Mouse (Mus musculus) limb, embryonic 14.5 days (tissue): ENCODE measurements at regions not wholly inside any gene's neighbourhood (a gene's known extent, or its start where the extent isn't known, plus 50 kb on each side); places are given as distances from the start of the nearest gene placed in this dataset.

ENCODE experiments used
- ATAC-seq: fragments of 200-750 bp; cut with Nextera tagmentation; 2 replicates; pipeline ENCODE4 v1.8.0; 2017; ENCODE audit warnings: low read depth, moderate number of reproducible peaks, moderate TSS enrichment; ENCODE audit not compliant: low FRiP score
- DNase-seq: peaks from one replicate; pipeline ENCODE4 v3.0.0-alpha.2; 2015; ENCODE audit warnings: low spot score
- H3K27ac ChIP-seq: fragments of 300-500 bp; sonication (generic); replicated peaks from 2 replicates; pipeline ENCODE4 v1.5.1; 2014; ENCODE audit warnings: low read depth, mild to moderate bottlenecking, low read length, moderate library complexity, mixed read lengths
- H3K27me3 ChIP-seq: fragments of 300-500 bp; sonication (generic); 2 replicates; pipeline ENCODE4 v1.6.1; 2014; ENCODE audit warnings: low read length, mixed read lengths; ENCODE audit not compliant: control insufficient read depth, insufficient read depth
- H3K36me3 ChIP-seq: fragments of 300-500 bp; sonication (generic); 2 replicates; pipeline ENCODE4 v1.6.1; 2014; ENCODE audit warnings: mild to moderate bottlenecking, low read length, moderate library complexity, mixed read lengths; ENCODE audit not compliant: control insufficient read depth, insufficient read depth
- H3K4me1 ChIP-seq: fragments of 300-500 bp; sonication (generic); 2 replicates; pipeline ENCODE4 v1.6.1; 2014; ENCODE audit warnings: antibody characterized with exemption, low read length, mixed read lengths; ENCODE audit not compliant: control insufficient read depth, insufficient read depth
- H3K4me2 ChIP-seq: fragments of 300-500 bp; sonication (generic); replicated peaks from 2 replicates; pipeline ENCODE4 v1.6.1; 2014; ENCODE audit warnings: low read depth, mild to moderate bottlenecking, low read length, moderate library complexity; ENCODE audit not compliant: severe bottlenecking
- H3K4me3 ChIP-seq: fragments of 300-500 bp; sonication (generic); replicated peaks from 2 replicates; pipeline ENCODE4 v1.5.1; 2014; ENCODE audit warnings: low read length
- H3K9ac ChIP-seq: fragments of 300-500 bp; sonication (generic); 2 replicates; pipeline ENCODE4 v1.6.1; 2014; ENCODE audit warnings: mild to moderate bottlenecking, low read depth, low read length, moderate library complexity; ENCODE audit not compliant: severe bottlenecking
- H3K9me3 ChIP-seq: fragments of 300-500 bp; sonication (generic); 2 replicates; pipeline ENCODE4 v1.6.1; 2016; ENCODE audit warnings: low read length; ENCODE audit not compliant: control insufficient read depth
- POLR2A ChIP-seq: fragments of 200-500 bp; IDR thresholded peaks from 2 replicates; pipeline ENCODE4 v1.8.0; 2012; ENCODE audit warnings: inconsistent platforms, mild to moderate bottlenecking, moderate library complexity, borderline replicate concordance; ENCODE audit not compliant: insufficient read depth, insufficient read length; ENCODE audit errors: extremely low read depth
- WGBS: fragments of 180-500 bp; shearing (Covaris S2); extraction: QIAGEN DNeasy Blood & Tissue Kit; methylation state at CpG from one replicate; pipeline ENCODE4 v1.1.7; 2014; 5-methylcytosine and 5-hydroxymethylcytosine counted together

GRCm38 (mm10) chr9:120654736-120655135, 83.5 kb downstream of the Rpl14 start:
- Histone ChIP-seq H3K27me3 (no peaks in the 10 kb centered on the region), H3K4me3 (no peak overlapping the region), H3K36me3 (no peaks in the 10 kb centered on the region), H3K4me2 (no peak overlapping the region), H3K9me3 (no peaks in the 10 kb centered on the region), H3K9ac (no peak overlapping the region), H3K4me1 (peaks cover 22% of the 10 kb centered on the region), H3K27ac (no peak overlapping the region)
- DNase-seq (no peak), ATAC-seq (no peak)
- WGBS = 18% methylated on average over 1 of the region's 1 CpGs
- no peak for TF ChIP-seq POLR2A

DNA sequence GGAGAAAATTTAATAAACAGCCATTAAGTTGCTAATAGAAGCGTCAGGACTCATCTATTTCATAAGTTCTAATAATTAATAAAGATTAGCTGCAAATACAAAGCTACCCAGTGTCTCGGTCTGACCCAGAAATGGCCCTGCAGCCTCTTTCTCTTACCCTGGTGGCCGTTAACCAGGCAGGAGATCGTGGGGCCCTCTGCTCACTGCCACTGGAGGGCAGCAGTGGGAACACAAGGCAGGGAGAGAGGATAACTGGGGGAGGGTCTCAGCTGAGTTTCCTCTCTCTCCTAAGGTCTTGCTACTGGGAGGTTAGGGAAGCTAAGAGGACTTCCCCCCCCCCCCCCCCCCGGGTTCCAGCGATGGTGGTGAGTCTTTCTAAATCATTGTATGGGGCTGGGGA, 85.7 kb downstream of the Rpl14 start:
- Histone ChIP-seq H3K4me1 (peaks cover 30% of the 10 kb centered on the region), H3K36me3 (no peaks in the 10 kb centered on the region), H3K27ac (no peak overlapping the region), H3K27me3 (no peaks in the 10 kb centered on the region), H3K9me3 (no peaks in the 10 kb centered on the region), H3K9ac (no peak overlapping the region), H3K4me3 (no peak overlapping the region), H3K4me2 (no peak overlapping the region)
- 18% methylated on average over 5 of the region's 6 CpGs for WGBS
- ATAC-seq (no peak), DNase-seq (no peak)
- no peak for TF ChIP-seq POLR2A

DNA sequence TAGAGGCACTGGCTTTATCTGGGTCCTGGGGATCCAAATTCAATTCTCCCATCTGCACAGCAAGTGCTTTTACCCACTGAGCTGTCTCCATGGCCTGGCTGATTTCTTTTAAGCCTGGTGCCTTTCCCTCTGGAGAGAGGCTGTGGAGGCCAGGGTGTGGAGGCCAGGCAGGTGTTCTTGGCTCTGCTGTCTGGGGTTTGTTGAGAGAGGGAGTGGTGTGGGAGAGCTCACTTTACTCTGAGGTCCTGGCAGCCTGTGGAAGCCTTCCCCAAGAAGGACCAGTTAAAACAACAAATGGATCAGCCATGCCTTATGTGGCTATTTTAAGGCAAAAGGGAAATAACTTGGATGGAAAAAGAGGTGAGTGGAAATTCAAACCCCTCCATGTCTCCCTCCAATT, 86.5 kb downstream of the Rpl14 start:
- H3K4me1 ChIP-seq = peaks cover 30% of the 10 kb centered on the region
- no peaks in the 10 kb centered on the region for H3K36me3 ChIP-seq
- H3K27ac ChIP-seq = peak overlapping the region; percentile 82
- no peak overlapping the region for H3K4me3 ChIP-seq
- H3K27me3 ChIP-seq = no peaks in the 10 kb centered on the region
- DNase-seq (no peak), ATAC-seq (peak; percentile 48; the same call in 1 of the 2 replicates)
- no peak overlapping the region for H3K9ac ChIP-seq
- H3K9me3 ChIP-seq = no peaks in the 10 kb centered on the region
- H3K4me2 ChIP-seq = no peak overlapping the region; the same call in 1 of the 2 replicates
- no peak for TF ChIP-seq POLR2A

DNA sequence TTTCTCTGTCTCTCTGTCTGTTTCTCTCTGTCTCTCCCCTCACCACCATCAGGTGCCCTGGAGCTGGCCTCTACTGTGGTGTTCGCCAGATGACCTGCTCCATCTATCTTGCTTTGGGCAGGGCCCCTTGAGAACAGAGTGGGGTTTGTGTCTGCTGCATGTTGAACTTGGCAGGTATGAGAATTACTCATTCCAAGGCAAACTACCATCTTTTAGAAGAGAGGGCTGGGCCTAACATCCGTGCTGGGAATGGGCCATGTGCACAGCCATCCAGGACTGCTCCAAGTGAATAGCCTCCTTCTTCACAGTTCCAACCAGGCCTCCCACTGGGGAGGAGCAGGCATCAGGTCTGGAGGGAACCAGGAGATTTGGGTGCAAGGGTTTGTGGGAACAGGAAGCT, 87.3 kb downstream of the Rpl14 start:
- 55% methylated on average over 2 of the region's 2 CpGs for WGBS
- H3K4me1 ChIP-seq = peaks cover 34% of the 10 kb centered on the region
- ATAC-seq (peak; percentile 64), DNase-seq (peak; percentile 38)
- TF ChIP-seq POLR2A = no peak
- H3K27me3 ChIP-seq = no peaks in the 10 kb centered on the region
- H3K9ac ChIP-seq = no peak overlapping the region
- no peaks in the 10 kb centered on the region for H3K36me3 ChIP-seq
- H3K27ac ChIP-seq = 0 out of 2 replicates have a peak overlapping the region, but pooled peaks have one; percentile 39
- H3K4me2 ChIP-seq = no peak overlapping the region
- H3K4me3 ChIP-seq = no peak overlapping the region
- H3K9me3 ChIP-seq = no peaks in the 10 kb centered on the region

DNA sequence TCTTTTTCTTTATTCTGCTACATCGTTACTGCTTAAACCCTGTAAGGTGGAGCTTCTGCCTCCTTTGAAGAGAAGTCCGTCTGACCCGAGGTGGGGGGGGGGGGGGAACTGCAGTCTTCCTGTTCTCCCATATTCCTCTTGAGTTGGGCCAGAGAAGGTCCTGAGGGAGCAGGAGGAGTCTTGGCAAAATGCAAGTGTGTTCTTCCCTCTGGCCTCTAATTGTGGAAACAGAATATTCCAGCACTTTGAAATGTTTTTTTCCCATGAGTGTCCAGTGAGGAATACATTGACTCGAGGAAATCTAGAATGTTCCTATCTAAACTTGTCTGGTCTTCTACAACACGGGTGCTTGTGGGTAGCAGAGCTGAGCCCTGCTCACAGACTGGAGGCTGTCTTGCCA, 90.0 kb downstream of the Rpl14 start:
- no peak overlapping the region for H3K4me2 ChIP-seq
- DNase-seq = no peak
- TF ChIP-seq POLR2A = no peak
- WGBS = 47% methylated on average over 5 of the region's 5 CpGs
- H3K27me3 ChIP-seq = no peaks in the 10 kb centered on the region
- H3K4me1 ChIP-seq = peaks cover 30% of the 10 kb centered on the region
- H3K27ac ChIP-seq = no peak overlapping the region
- H3K4me3 ChIP-seq = no peak overlapping the region
- no peaks in the 10 kb centered on the region for H3K36me3 ChIP-seq
- no peak overlapping the region for H3K9ac ChIP-seq
- no peak for ATAC-seq
- H3K9me3 ChIP-seq = no peaks in the 10 kb centered on the region

DNA sequence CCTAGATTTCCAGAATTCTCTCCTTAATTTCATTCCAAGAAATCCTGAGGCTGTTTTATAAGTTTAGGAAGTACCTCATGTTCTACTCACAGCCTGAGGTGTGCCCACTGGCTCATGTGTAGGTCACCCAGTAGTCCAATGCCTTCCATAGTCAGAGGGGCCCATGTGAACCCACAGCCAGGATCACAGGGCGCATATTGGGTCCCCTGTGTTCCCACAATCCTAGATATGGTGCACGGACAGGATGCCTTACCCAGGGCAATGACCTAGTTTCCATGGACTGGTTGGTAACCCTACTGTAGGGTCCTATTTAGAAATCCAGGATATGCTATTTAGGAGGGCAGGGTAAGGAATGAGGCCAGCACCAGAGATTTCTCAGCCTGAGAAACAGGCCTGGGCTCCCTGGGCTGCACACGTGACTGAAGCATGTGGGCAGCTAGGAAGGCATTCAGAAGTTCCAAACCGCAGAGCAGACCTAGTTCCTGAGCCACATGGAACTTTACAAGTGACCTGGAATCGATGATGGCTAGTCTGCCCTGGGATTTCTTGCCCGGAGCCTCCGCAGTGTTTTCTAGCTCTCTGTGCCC, 90.5 kb downstream of the Rpl14 start:
- Histone ChIP-seq H3K4me2 (no peak overlapping the region), H3K9ac (no peak overlapping the region), H3K27me3 (no peaks in the 10 kb centered on the region), H3K4me1 (peaks cover 30% of the 10 kb centered on the region), H3K9me3 (no peaks in the 10 kb centered on the region), H3K36me3 (no peaks in the 10 kb centered on the region), H3K4me3 (no peak overlapping the region), H3K27ac (no peak overlapping the region)
- WGBS = 81% methylated on average over 7 of the region's 7 CpGs
- no peak for DNase-seq
- no peak for ATAC-seq
- no peak for TF ChIP-seq POLR2A
